Mouse (Mus musculus): Measurements from ENCODE around the gene Mrps6. TPM values are rescaled to one million over a fixed set of nuclear protein-coding genes. Genes with fewer than 3 reads are reported as not detected.

The Mrps6 gene
- total RNA-seq (2021): 10 to 100 TPM; 18.2 to 20.8 TPM
- long read RNA-seq, experiment 1, transcript Mrps6-201 (3 exons, 846 nt): major isoform, 48 of 49 reads
- long read RNA-seq, experiment 1, partial matches to known transcripts: 1 of 49 reads
- long read RNA-seq, experiment 1, other reads (novel, unspliced or antisense): 0 of 49 reads
- long read RNA-seq, experiment 2, transcript Mrps6-201 (3 exons, 846 nt): major isoform, 33 of 33 reads
- long read RNA-seq, experiment 2, partial matches to known transcripts: 0 of 33 reads
- long read RNA-seq, experiment 2, other reads (novel, unspliced or antisense): 0 of 33 reads

GRCm38 (mm10) chr16:92057852-92058643 is at the start of gene Mrps6, which contains the start of the genes Gm49711 and Slc5a3:
Mrps6 (plus strand) TSS chr16:92058270.
Gm49711 (plus strand) TSS chr16:92058316.
Slc5a3 (plus strand) TSS chr16:92058322.
- peak; percentile 89 for DNase-seq

- DNase-seq: no peak
Observed at GRCm38 (mm10) chr16:92009586-92009985, 48.5 kb upstream of the Mrps6 start.

DNA sequence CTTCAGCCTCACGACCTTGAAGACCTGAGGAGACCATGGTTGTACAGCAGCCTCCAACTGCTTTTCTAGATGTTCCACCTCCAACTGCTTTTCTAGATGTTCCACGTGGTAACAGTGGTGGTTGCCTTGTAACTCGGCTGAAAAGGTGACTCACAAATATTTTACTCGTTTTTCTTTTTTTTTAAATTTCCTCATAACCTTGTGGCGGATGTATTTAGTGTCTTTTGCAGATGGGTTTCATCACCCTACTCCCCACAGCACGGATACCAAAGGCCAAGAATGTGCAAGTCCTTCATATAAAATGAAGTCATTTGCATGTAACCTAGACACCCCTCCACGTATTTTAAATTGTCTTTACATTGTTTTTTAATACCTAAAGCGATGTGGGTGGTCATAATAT is 41.3 kb upstream of the Mrps6 start:
- no peak for DNase-seq

DNA sequence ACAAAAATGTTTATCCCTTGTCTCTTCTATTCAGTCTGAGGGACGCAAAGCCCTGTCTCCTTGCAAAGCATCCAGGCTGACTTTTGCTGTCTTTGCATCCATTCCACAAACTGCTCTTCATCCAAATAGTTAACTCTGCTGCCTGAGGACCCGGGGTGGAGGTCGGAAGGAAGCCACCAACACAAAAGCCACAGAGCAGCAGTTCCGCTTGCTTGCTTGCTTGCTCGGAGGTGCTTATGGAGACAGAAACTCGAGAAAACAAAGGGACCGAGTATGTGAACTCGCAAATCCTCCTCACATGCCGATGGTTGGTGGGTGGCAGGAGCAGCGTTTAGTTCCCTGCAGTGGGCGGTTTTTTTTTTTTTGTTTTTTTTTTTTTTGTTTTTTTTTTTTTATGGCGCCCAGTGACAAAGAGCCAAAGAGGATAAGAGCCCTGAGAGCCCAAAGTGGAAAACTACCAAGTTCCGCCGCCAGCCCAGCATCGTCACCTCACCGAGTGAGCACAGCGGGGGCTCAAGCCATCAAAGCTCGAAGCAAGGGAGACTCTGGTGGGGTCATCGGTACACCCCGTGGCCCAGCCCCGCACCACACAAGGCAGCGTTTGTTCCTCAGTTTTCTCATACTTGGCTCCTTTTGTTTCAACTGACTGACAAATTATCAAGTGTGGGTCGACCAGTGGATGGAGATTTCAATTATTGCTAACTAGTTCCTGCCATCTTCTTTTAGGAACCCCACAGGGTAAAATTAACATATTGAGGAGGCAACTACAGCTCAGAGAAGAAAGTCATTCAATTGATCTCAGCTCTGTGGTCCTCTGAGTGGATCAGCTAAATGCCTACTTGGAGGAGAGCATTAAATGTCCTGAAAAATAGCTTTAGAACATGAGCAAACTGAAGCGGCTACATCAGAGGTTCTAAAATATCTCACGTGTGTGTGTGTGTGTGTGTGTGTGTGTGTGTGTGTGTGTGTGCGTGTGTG is 38.6 kb upstream of the Mrps6 start:
- peak; percentile 24 for DNase-seq

GRCm38 (mm10) chr16:92021656-92022400 is 36.2 kb upstream of the Mrps6 start:
- DNase-seq: no peak

DNA sequence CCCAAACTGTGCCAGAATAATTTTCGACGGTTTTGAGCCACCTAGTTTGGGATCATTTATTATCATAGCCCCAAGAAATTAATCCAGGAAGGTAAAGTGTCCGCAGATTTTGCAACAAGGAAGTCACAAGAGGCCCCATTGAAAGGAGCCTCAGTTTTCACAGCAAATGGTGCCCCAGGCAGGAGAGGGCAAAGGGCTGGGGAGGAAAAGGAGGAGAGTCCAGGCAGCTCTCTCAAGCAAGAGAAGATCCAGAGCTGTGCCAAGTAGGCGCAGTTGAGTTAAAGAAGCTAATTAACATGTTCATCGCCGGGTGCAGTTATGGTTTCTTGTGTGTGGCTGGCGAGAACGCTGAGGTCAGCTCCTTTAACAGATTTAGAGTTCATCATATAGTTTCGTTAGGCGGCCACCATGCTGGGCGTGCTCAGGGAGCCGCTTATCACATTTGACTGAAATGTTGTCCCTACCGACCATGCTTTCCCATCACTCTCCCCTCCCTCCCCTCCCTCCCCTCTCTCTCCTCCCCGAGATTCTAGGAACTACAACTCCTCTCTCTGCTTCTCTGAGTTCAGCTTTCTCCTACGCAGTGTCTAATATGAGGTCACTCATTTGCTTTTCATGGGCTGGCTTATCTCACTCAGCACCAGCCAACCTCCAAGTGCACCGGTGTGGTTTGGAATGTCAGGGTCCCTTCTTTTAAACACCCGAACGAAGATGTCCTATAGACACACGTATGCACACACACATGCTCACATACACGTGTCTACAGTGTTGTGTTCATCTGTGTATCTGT is 35.4 kb upstream of the Mrps6 start:
- no peak for DNase-seq

GRCm38 (mm10) chr16:92033286-92033685 is 24.8 kb upstream of the Mrps6 start:
- no peak for DNase-seq

GRCm38 (mm10) chr16:92034676-92035075 is 23.4 kb upstream of the Mrps6 start:
- no peak for DNase-seq

DNA sequence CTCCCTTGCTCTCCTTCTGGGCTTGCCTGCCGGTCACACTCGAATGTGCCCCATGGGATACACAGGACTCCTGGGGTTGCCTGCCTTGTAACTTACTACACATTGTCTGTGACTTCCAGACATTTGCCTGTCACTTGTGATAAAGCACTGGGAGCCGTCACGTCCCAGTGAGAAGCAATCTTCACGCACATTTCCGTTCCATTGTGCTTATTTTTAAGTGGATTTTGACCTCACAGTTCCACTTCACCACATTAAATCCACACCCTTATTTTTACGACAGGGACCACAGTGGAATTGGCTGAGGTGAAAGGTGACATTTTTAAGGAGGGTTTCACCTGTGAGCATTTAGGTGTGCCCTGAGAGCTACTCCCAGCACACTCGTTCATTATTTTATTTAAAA is 21.4 kb upstream of the Mrps6 start:
- DNase-seq: no peak

GRCm38 (mm10) chr16:92037891-92038607 is 20.0 kb upstream of the Mrps6 start:
- no peak for DNase-seq

- DNase-seq: no peak
Observed at GRCm38 (mm10) chr16:92039421-92039820, 18.6 kb upstream of the Mrps6 start.

DNA sequence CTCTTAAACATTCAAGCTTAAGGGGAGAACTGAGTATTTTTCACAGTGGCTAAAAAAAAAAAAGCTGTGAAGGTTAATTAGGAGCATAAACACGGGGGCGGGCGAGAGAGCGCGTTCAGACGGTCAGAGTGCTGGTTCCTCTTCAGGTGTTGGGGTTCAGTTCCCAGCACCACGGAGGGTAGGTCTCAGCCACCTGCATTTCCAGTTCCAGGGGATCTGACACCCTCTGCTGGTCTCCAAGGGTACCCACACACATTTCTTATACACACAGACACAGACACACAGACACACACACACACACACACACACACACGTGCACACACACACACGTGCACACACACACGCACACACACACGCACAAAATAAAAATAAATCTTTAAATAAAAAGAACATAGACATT is 18.1 kb upstream of the Mrps6 start:
- no peak for DNase-seq

- no peak for DNase-seq
Observed at GRCm38 (mm10) chr16:92051777-92052310, 6.2 kb upstream of the Mrps6 start.

GRCm38 (mm10) chr16:92052569-92052968 is 5.5 kb upstream of the Mrps6 start:
- no peak for DNase-seq

DNA sequence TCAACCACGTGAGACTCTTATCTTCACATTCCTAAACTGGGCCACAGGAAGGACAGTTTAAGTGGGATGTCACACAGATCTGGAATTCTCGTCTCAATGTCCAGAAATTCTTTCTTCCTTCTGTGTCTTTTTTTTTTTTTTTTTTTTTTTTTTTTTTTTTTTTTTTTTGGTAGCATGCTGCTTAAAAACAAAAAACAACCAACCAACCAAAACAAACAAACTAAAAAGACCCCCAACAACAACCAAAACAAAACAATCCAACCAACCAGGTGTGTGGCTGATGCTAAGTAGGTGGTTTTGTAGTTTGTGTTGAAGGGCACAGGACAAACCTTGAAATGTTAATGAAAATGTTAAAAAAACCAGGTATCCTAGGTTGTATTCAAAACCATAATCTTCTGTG is 1.4 kb upstream of the Mrps6 start:
- no peak for DNase-seq

- DNase-seq: no peak
Observed at GRCm38 (mm10) chr16:92057456-92057851, 616 bp upstream of the Mrps6 start.

GRCm38 (mm10) chr16:92058644-92059620 is 862 bp downstream of the Mrps6 start:
- DNase-seq: no peak

GRCm38 (mm10) chr16:92060213-92060612 is 2.1 kb downstream of the Mrps6 start:
- no peak for DNase-seq

All from gastrocnemius, postnatal 25 days (tissue).